ENCODE assay signal across 8 mouse cellular contexts in the genomic region with DNA sequence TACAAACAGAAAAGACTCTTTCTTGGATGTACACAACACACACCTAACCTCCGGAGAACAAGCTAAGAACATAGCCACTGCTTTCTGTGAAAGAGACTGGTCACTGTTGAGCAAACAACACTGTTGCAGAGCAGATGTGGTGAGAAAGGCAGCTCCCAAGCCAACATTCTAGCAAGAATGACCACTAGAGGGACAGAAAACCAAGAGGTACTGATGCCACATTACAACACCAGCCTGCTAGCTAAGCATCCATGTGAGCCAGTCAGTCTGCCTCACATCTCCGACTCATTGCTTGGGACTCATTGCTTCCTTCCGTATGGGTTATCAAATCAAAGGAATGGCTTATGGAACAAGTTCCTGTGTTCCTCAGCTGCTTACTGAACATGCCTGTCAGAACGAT. TPM values are rescaled to one million over a fixed set of nuclear protein-coding genes. Genes with fewer than 3 reads are reported as not detected.
DNase-seq lines count a peak whose midpoint lies in the region; ATAC-seq lines count a peak whose summit lies in the region.

No protein-coding gene starts in this region.

- H3K9me3 ChIP-seq in forebrain, embryonic 14.5 days (replicated peaks; ENCODE audit: control insufficient read depth, low read length) = no peaks in the 10 kb centered on the region
- H3K9me3 ChIP-seq in forebrain, embryonic 15.5 days = no peaks in the 10 kb centered on the region
- H3K9me3 ChIP-seq in kidney, embryonic 15.5 days (replicated peaks) = no peaks in the 10 kb centered on the region

- peaks cover 7% of the 10 kb centered on the region for H3K4me1 ChIP-seq in forebrain, embryonic 14.5 days (ENCODE audit: control insufficient read depth, insufficient read depth, low read length)
- H3K4me1 ChIP-seq in forebrain, embryonic 15.5 days = peaks cover 26% of the 10 kb centered on the region
- H3K4me1 ChIP-seq in kidney, embryonic 15.5 days = peaks cover 32% of the 10 kb centered on the region

- no peak overlapping the region for H3K9ac ChIP-seq in forebrain, embryonic 14.5 days (ENCODE audit: low read length)
- no peak overlapping the region for H3K9ac ChIP-seq in forebrain, embryonic 15.5 days (replicated peaks)
- H3K9ac ChIP-seq in kidney, embryonic 15.5 days = no peak overlapping the region

- H3K27ac ChIP-seq in forebrain, embryonic 14.5 days (ENCODE audit: low read depth, low read length) = no peak overlapping the region
- no peak overlapping the region for H3K27ac ChIP-seq in forebrain, embryonic 15.5 days (replicated peaks)
- no peak overlapping the region for H3K27ac ChIP-seq in kidney, embryonic 15.5 days

- 69% methylated on average over 4 of the region's 4 CpGs for WGBS in forebrain, embryonic 14.5 days
- 59% methylated on average over 4 of the region's 4 CpGs for WGBS in forebrain, embryonic 15.5 days
- WGBS in kidney, embryonic 15.5 days = 76% methylated on average over 4 of the region's 4 CpGs

- ATAC-seq in forebrain, embryonic 14.5 days = no peak
- no peak for ATAC-seq in forebrain, embryonic 15.5 days (replicated peaks)
- 0 out of 2 replicates have a peak, but pooled peaks have one; percentile 6 for ATAC-seq in kidney, embryonic 15.5 days (replicated peaks; ENCODE audit: low FRiP score)

- peak; percentile 53 for DNase-seq in forebrain, embryonic 14.5 days (ENCODE audit: low spot score)
- peak; percentile 26 for DNase-seq in thymus, postnatal 0 days (ENCODE audit: low spot score)
- no peak for DNase-seq in thymus, postnatal 25 days
- DNase-seq in retina, embryonic 14.5 days (ENCODE audit: low spot score) = peak; percentile 73
- no peak for DNase-seq in gastrocnemius, postnatal 36 days
- no peak for DNase-seq in layer of hippocampus, adult 8-10 months (ENCODE audit: low spot score in 2 of 2)

- no peaks in the 10 kb centered on the region for H3K27me3 ChIP-seq in forebrain, embryonic 14.5 days (replicated peaks; ENCODE audit: control insufficient read depth, insufficient read depth, low read length)
- H3K27me3 ChIP-seq in forebrain, embryonic 15.5 days = no peaks in the 10 kb centered on the region
- no peaks in the 10 kb centered on the region for H3K27me3 ChIP-seq in kidney, embryonic 15.5 days

- intact Hi-C loops in gastrocnemius, postnatal 36 days (cut with DNase I) = no loop called here

- H3K4me2 ChIP-seq in forebrain, embryonic 14.5 days (ENCODE audit: low read length) = no peak overlapping the region
- no peak overlapping the region for H3K4me2 ChIP-seq in forebrain, embryonic 15.5 days (replicated peaks)
- H3K4me2 ChIP-seq in kidney, embryonic 15.5 days = no peak overlapping the region

- peaks cover 21% of the 10 kb centered on the region for H3K36me3 ChIP-seq in forebrain, embryonic 14.5 days (ENCODE audit: control insufficient read depth, insufficient read depth, low read length)
- peaks cover 13% of the 10 kb centered on the region for H3K36me3 ChIP-seq in forebrain, embryonic 15.5 days
- H3K36me3 ChIP-seq in kidney, embryonic 15.5 days = peaks cover 26% of the 10 kb centered on the region

- no peak overlapping the region for H3K4me3 ChIP-seq in forebrain, embryonic 14.5 days (ENCODE audit: low read depth, low read length)
- H3K4me3 ChIP-seq in forebrain, embryonic 15.5 days = no peak overlapping the region
- no peak overlapping the region for H3K4me3 ChIP-seq in kidney, embryonic 15.5 days (replicated peaks)

RNA-seq across cellular contexts. Expression of a gene that starts 18.8 kb away (rescaled TPM):
- 32.9 and 35.4 TPM in 2 replicates for polyA plus RNA-seq in forebrain, embryonic 14.5 days (2014; fragmentation: Nextera tagmentation; extraction: Ambion mirVana)
- 37.1 and 38.0 TPM in 2 replicates for polyA plus RNA-seq in forebrain, embryonic 15.5 days (2015; fragmentation: Nextera tagmentation; extraction: Ambion mirVana)
- 35.3 and 54.9 TPM in 2 replicates for polyA plus RNA-seq in thymus, postnatal 0 days (2015; fragmentation: Nextera tagmentation; extraction: Ambion mirVana)
- polyA plus RNA-seq in kidney, embryonic 15.5 days (2015; fragmentation: Nextera tagmentation; extraction: Ambion mirVana) = 31.4 and 35.0 TPM in 2 replicates
- total RNA-seq in gastrocnemius, postnatal 36 days (2021) = 10 to 100 TPM; 15.9 to 18.0 TPM
- 10 to 100 TPM; 65.3 to 83.4 (median 77.4) TPM for total RNA-seq in layer of hippocampus, adult 8-10 months (2022)

Comparison
In these comparisons a context has a peak if more than half of its experiments do, and no peak if none do; other contexts are left out.
1. DNase-seq: peak in forebrain, embryonic 14.5 days (single experiment), thymus, postnatal 0 days (single experiment) and retina, embryonic 14.5 days (single experiment); none in thymus, postnatal 25 days (single experiment), gastrocnemius, postnatal 36 days (0 of 2) and layer of hippocampus, adult 8-10 months (0 of 2).